Mouse (Mus musculus) heart, postnatal 0 days (tissue): ENCODE measurements at regions not wholly inside any gene's neighbourhood (a gene's known extent, or its start where the extent isn't known, plus 50 kb on each side); places are given as distances from the start of the nearest gene placed in this dataset.

Experiments used
- CTCF ChIP-seq: IDR thresholded peaks from 2 replicates; pipeline ENCODE4 v1.5.1; 2016; ENCODE audit warnings: antibody characterized with exemption, control low read depth, low read depth
- EP300 ChIP-seq: IDR thresholded peaks from 2 replicates; pipeline ENCODE4 v1.6.1; 2016; ENCODE audit warnings: antibody characterized with exemption, low read depth

- TF ChIP-seq CTCF = no peak
- no peak for TF ChIP-seq EP300
Measured at GRCm38 (mm10) chr2:139069276-139069961, 424.3 kb upstream of the Sptlc3 start.
